Mouse (Mus musculus) ovary, adult 18-20 months (tissue): ENCODE results near the gene Nckap5l.
"Not testable (repeated sequence)": the region's sequence is repeated elsewhere in the genome, so short reads cannot be mapped to it uniquely, and the experiment has no call there.

Experiments
- DNase-seq: peaks from one replicate; pipeline ENCODE4 v3.0.0; 2022; ENCODE audit warnings: low spot score, mixed read lengths

The Nckap5l gene

GRCm38 (mm10) chr15:99469067-99469466 is 11.5 kb upstream of the Nckap5l start:
- no peak for DNase-seq

GRCm38 (mm10) chr15:99463194-99463593 is 5.6 kb upstream of the Nckap5l start:
- DNase-seq = no peak

- peak; percentile 70 for DNase-seq
These were observed 464 bp downstream of the Nckap5l start for GRCm38 (mm10) chr15:99456963-99457605.

- no peak for DNase-seq
These were observed 1.1 kb downstream of the Nckap5l start for GRCm38 (mm10) chr15:99456338-99456962.

- no peak for DNase-seq
These were observed 2.1 kb downstream of the Nckap5l start for GRCm38 (mm10) chr15:99455415-99455814.

- DNase-seq = no peak
These were observed 2.8 kb downstream of the Nckap5l start for GRCm38 (mm10) chr15:99454585-99455279.

- no peak for DNase-seq
These were observed 4.2 kb downstream of the Nckap5l start for GRCm38 (mm10) chr15:99453153-99453900.

- DNase-seq = peak; percentile 79
These were observed 7.7 kb downstream of the Nckap5l start for GRCm38 (mm10) chr15:99449751-99450280.

- peak; percentile 84 for DNase-seq
These were observed 8.3 kb downstream of the Nckap5l start for GRCm38 (mm10) chr15:99449131-99449750.

GRCm38 (mm10) chr15:99446136-99446535 is 11.4 kb downstream of the Nckap5l start:
- not testable (repeated sequence) for DNase-seq

GRCm38 (mm10) chr15:99445567-99445966 is 12.0 kb downstream of the Nckap5l start:
- no peak for DNase-seq

- no peak for DNase-seq
These were observed 15.2 kb downstream of the Nckap5l start for GRCm38 (mm10) chr15:99442358-99442757.

- DNase-seq = no peak
These were observed 16.6 kb downstream of the Nckap5l start for GRCm38 (mm10) chr15:99440816-99441457.

- DNase-seq = peak; percentile 55
These were observed 17.3 kb downstream of the Nckap5l start for GRCm38 (mm10) chr15:99440112-99440815.

- no peak for DNase-seq
These were observed 18.4 kb downstream of the Nckap5l start for GRCm38 (mm10) chr15:99438966-99439698.

GRCm38 (mm10) chr15:99433913-99434312 is 23.6 kb downstream of the Nckap5l start:
- DNase-seq = peak; percentile 61

GRCm38 (mm10) chr15:99433081-99433718 is 24.3 kb downstream of the Nckap5l start:
- no peak for DNase-seq

- no peak for DNase-seq
These were observed 25.6 kb downstream of the Nckap5l start for GRCm38 (mm10) chr15:99431967-99432366.

GRCm38 (mm10) chr15:99431504-99431903 is 26.0 kb downstream of the Nckap5l start:
- no peak for DNase-seq
